Mouse (Mus musculus) thymus, adult 18-20 months (tissue): ENCODE measurements around the gene Nkx2-1.
"Not testable (repeated sequence)": the region's sequence is repeated elsewhere in the genome, so short reads cannot be mapped to it uniquely, and the experiment has no call there.

ENCODE experiments used
- DNase-seq, 2 experiments: peaks; one replicate each; pipeline ENCODE4 v3.0.0; 2022; ENCODE audit warnings: mixed read lengths in 2 of 2

Nkx2-1 gene

GRCm38 (mm10) chr12:56536884-56537265 lies at the start of gene Nkx2-1:
TSS of gene Nkx2-1 (minus strand) at chr12:56536908.
- no peak for DNase-seq

- DNase-seq, result no peak
These were observed 4.4 kb upstream of the Nkx2-1 start for GRCm38 (mm10) chr12:56541068-56541467.

GRCm38 (mm10) chr12:56540591-56540990 lies 3.9 kb upstream of the Nkx2-1 start:
- no peak for DNase-seq

- DNase-seq, result no peak
These were observed 1.9 kb upstream of the Nkx2-1 start for GRCm38 (mm10) chr12:56538601-56539000.

- DNase-seq, result no peak
These were observed 1.2 kb upstream of the Nkx2-1 start for GRCm38 (mm10) chr12:56537931-56538330.

- DNase-seq, result no peak
These were observed 634 bp upstream of the Nkx2-1 start for GRCm38 (mm10) chr12:56537342-56537741.

- DNase-seq, result no peak
These were observed 379 bp downstream of the Nkx2-1 start for GRCm38 (mm10) chr12:56536174-56536883.

GRCm38 (mm10) chr12:56535411-56536173 lies 1.1 kb downstream of the Nkx2-1 start:
- no peak for DNase-seq

GRCm38 (mm10) chr12:56534651-56535326 lies 1.9 kb downstream of the Nkx2-1 start:
- no peak for DNase-seq

- DNase-seq, result no peak
These were observed 2.4 kb downstream of the Nkx2-1 start for GRCm38 (mm10) chr12:56534311-56534650.

- no peak for DNase-seq
These were observed 3.0 kb downstream of the Nkx2-1 start for GRCm38 (mm10) chr12:56533501-56534310.

GRCm38 (mm10) chr12:56532986-56533495 lies 3.7 kb downstream of the Nkx2-1 start:
- no peak for DNase-seq

- DNase-seq, result no peak
These were observed 4.6 kb downstream of the Nkx2-1 start for GRCm38 (mm10) chr12:56532142-56532541.

- no peak for DNase-seq
These were observed 5.6 kb downstream of the Nkx2-1 start for GRCm38 (mm10) chr12:56531051-56531620.

GRCm38 (mm10) chr12:56529931-56530330 lies 6.8 kb downstream of the Nkx2-1 start:
- DNase-seq, result no peak

- no peak for DNase-seq
These were observed 7.6 kb downstream of the Nkx2-1 start for GRCm38 (mm10) chr12:56528881-56529681.

GRCm38 (mm10) chr12:56528034-56528570 lies 8.6 kb downstream of the Nkx2-1 start:
- no peak for DNase-seq

- DNase-seq, result no peak
These were observed 9.6 kb downstream of the Nkx2-1 start for GRCm38 (mm10) chr12:56527071-56527470.

- not testable (repeated sequence) for DNase-seq
These were observed 11.4 kb downstream of the Nkx2-1 start for GRCm38 (mm10) chr12:56525219-56525797.

- no peak for DNase-seq
These were observed 12.5 kb downstream of the Nkx2-1 start for GRCm38 (mm10) chr12:56524201-56524600.

- DNase-seq, result no peak
These were observed 14.5 kb downstream of the Nkx2-1 start for GRCm38 (mm10) chr12:56522191-56522590.
